13 mouse cellular contexts compared by ENCODE assay signal in the genomic region with DNA sequence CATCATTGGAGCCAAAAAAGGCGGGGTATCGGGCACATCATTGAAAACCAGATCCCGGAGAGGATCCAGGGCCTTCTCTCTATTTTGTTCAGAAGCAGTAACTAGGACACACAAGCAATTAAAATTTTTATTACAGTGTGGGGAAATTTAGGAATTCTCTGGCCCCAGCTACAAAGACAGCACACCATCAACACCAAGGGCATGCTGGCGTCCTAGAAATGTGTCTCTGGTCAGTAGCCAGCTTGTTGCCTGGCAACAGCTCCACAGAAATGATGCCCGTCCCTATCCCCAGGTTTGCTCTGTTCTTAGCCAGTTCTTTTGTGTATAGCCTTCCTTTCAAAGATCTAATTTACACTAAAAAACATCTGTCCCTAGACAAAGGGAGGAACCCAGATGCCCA. TPM values are rescaled to one million over a fixed set of nuclear protein-coding genes. Genes with fewer than 3 reads are reported as not detected.
DNase-seq lines count a peak whose midpoint lies in the region; ATAC-seq and TF ChIP-seq lines count a peak whose summit lies in the region.
"Had no signal": no experiment of that assay in that cellular context is flagged by ENCODE, and none has a peak within 500 bp of the region (broad histone marks: within the 10 kb centered on the region; RNA-seq: fewer than 3 reads in every experiment).

No protein-coding gene starts in this region.

- H3K9me3 ChIP-seq in lung, postnatal 0 days (ENCODE audit: low read length) = no peaks in the 10 kb centered on the region
- H3K9me3 ChIP-seq: heart, embryonic 13.5 days had no signal

- H3K4me1 ChIP-seq in lung, postnatal 0 days (ENCODE audit: insufficient read depth, low read depth, low read length) = peaks cover 9% of the 10 kb centered on the region; the same call in 1 of the 2 replicates
- H3K4me1 ChIP-seq in kidney, adult 2 months (ENCODE audit: control insufficient read depth, insufficient read depth, low read length) = no peaks in the 10 kb centered on the region
- H3K4me1 ChIP-seq: heart, embryonic 13.5 days had no signal

- WGBS in lung, postnatal 0 days = 58% methylated on average over 5 of the region's 5 CpGs
- 71% methylated on average over 5 of the region's 5 CpGs for WGBS in kidney, adult 2 months

- H3K9ac ChIP-seq in lung, postnatal 0 days (replicated peaks; ENCODE audit: low read depth) = no peak overlapping the region
- H3K9ac ChIP-seq: heart, embryonic 13.5 days had no signal

- no peak; the same call in 1 of the 2 replicates for ATAC-seq in lung, postnatal 0 days

- H3K27me3 ChIP-seq in lung, postnatal 0 days (replicated peaks; ENCODE audit: insufficient read depth, low read length) = no peaks in the 10 kb centered on the region
- H3K27me3 ChIP-seq in kidney, adult 2 months (replicated peaks; ENCODE audit: control insufficient read depth, insufficient read depth, low read length) = no peaks in the 10 kb centered on the region
- H3K27me3 ChIP-seq: heart, embryonic 13.5 days had no signal

- no peak for TF ChIP-seq CTCF in lung, postnatal 0 days (IDR thresholded peaks at IDR 0.05)
- no peak for TF ChIP-seq CTCF in kidney, adult 2 months (conservative IDR thresholded peaks at IDR 0.05; ENCODE audit: insufficient read depth, insufficient read length, low read depth, low read length)

- peak; percentile 47 for DNase-seq in adrenal gland, adult 2 months
- no peak for DNase-seq in adrenal gland, adult 18-20 months (ENCODE audit: low spot score in 2 of 2)
- peak; percentile 14 for DNase-seq in lung, postnatal 0 days (ENCODE audit: low spot score)
- no peak for DNase-seq in lung, postnatal 25 days (ENCODE audit: low spot score)
- peak; percentile 24 for DNase-seq in cerebellum, adult 9-11 months
- DNase-seq in right cerebral cortex, postnatal 10 days (ENCODE audit: low spot score in 2 of 2) = peak; percentile 66 to 79
- no peak for DNase-seq in kidney, adult 2 months
- no peak for DNase-seq in embryo, embryonic 10 days (ENCODE audit: low spot score)
- DNase-seq: kidney, adult 9 months had no signal

- no peak overlapping the region for H3K27ac ChIP-seq in lung, postnatal 0 days (ENCODE audit: low read length)
- H3K27ac ChIP-seq in kidney, adult 2 months (ENCODE audit: insufficient read depth, low read depth, low read length) = no peak overlapping the region
- H3K27ac ChIP-seq: heart, embryonic 13.5 days had no signal

- TF ChIP-seq POLR2A in kidney, adult 2 months (IDR thresholded peaks at IDR 0.05; ENCODE audit: low read depth, low read length) = no peak

- TF ChIP-seq EP300 in lung, postnatal 0 days (IDR thresholded peaks at IDR 0.05) = no peak

- no peak overlapping the region for H3K4me2 ChIP-seq in lung, postnatal 0 days (replicated peaks; ENCODE audit: low read depth, low read length)
- H3K4me2 ChIP-seq: heart, embryonic 13.5 days had no signal

- no peaks in the 10 kb centered on the region for H3K36me3 ChIP-seq in lung, postnatal 0 days (ENCODE audit: insufficient read depth, low read length)
- no peaks in the 10 kb centered on the region for H3K36me3 ChIP-seq in kidney, adult 2 months (ENCODE audit: control insufficient read depth, insufficient read depth, low read length)
- H3K36me3 ChIP-seq: heart, embryonic 13.5 days had no signal

- H3K4me3 ChIP-seq in lung, postnatal 0 days (ENCODE audit: low read depth, low read length) = no peak overlapping the region
- no peak overlapping the region for H3K4me3 ChIP-seq in kidney, adult 2 months (ENCODE audit: insufficient read depth, low read depth, low read length)
- H3K4me3 ChIP-seq: heart, embryonic 13.5 days had no signal

RNA-seq across cellular contexts. Expression of a gene that starts 1.9 kb away (rescaled TPM):
- not detected for total RNA-seq in adrenal gland, adult 2 months (2021)
- polyA plus RNA-seq in adrenal gland, adult 2 months (2012; rRNA removed) = not detected in 2 replicates
- total RNA-seq in adrenal gland, adult 18-20 months (2021) = not detected
- not detected in 2 replicates for polyA plus RNA-seq in lung, postnatal 0 days (2015; fragmentation: Nextera tagmentation; extraction: Ambion mirVana)
- not detected in 2 replicates for polyA plus RNA-seq in kidney, adult 2 months (2012; rRNA removed)
- total RNA-seq: neutrophil, adult 5-6 weeks had no signal
- polyA plus RNA-seq: heart, embryonic 13.5 days; limb, embryonic 11.5 days; stomach, embryonic 14.5 days had no signal

RNA-seq across cellular contexts. Expression of a gene that starts 38.2 kb away (rescaled TPM):
- total RNA-seq in adrenal gland, adult 2 months (2021) = 10 to 100 TPM; 67.1 to 84.1 TPM
- polyA plus RNA-seq in adrenal gland, adult 2 months (2012; rRNA removed) = 2.3 and 2.8 TPM in 2 replicates
- 10 to 100 TPM; 71.7 to 77.9 TPM for total RNA-seq in adrenal gland, adult 18-20 months (2021)
- 93.3 and 101 TPM in 2 replicates for polyA plus RNA-seq in lung, postnatal 0 days (2015; fragmentation: Nextera tagmentation; extraction: Ambion mirVana)
- polyA plus RNA-seq in kidney, adult 2 months (2012; rRNA removed) = 8.9 and 13.1 TPM in 2 replicates

RNA-seq across cellular contexts. Expression of a gene that starts 38.3 kb away (rescaled TPM):
- total RNA-seq in adrenal gland, adult 2 months (2021) = 10 to 100 TPM; 43.0 to 48.3 TPM
- polyA plus RNA-seq in adrenal gland, adult 2 months (2012; rRNA removed) = 1.1 and 1.5 TPM in 2 replicates
- total RNA-seq in adrenal gland, adult 18-20 months (2021) = 10 to 100 TPM; 47.2 to 47.8 TPM
- 16.0 and 18.6 TPM in 2 replicates for polyA plus RNA-seq in lung, postnatal 0 days (2015; fragmentation: Nextera tagmentation; extraction: Ambion mirVana)
- polyA plus RNA-seq in kidney, adult 2 months (2012; rRNA removed) = 7.1 TPM in 2 replicates

RNA-seq across cellular contexts. Expression of a gene that starts 43.2 kb away (rescaled TPM):
- not detected for total RNA-seq in adrenal gland, adult 2 months (2021)
- polyA plus RNA-seq in adrenal gland, adult 2 months (2012; rRNA removed) = not detected in 2 replicates
- not detected for total RNA-seq in adrenal gland, adult 18-20 months (2021)
- polyA plus RNA-seq in lung, postnatal 0 days (2015; fragmentation: Nextera tagmentation; extraction: Ambion mirVana) = not detected in 2 replicates
- not detected in 2 replicates for polyA plus RNA-seq in kidney, adult 2 months (2012; rRNA removed)
- total RNA-seq: neutrophil, adult 5-6 weeks had no signal
- polyA plus RNA-seq: heart, embryonic 13.5 days; limb, embryonic 11.5 days; stomach, embryonic 14.5 days had no signal

Comparison
In these comparisons a context has a peak if more than half of its experiments do, and no peak if none do; other contexts are left out.
1. DNase-seq: peak in adrenal gland, adult 2 months (single experiment), lung, postnatal 0 days (single experiment), cerebellum, adult 9-11 months (single experiment) and right cerebral cortex, postnatal 10 days (2 of 2); none in adrenal gland, adult 18-20 months (0 of 2), lung, postnatal 25 days (single experiment), kidney, adult 2 months (single experiment) and embryo, embryonic 10 days (single experiment).